Mouse (Mus musculus) embryonic facial prominence, embryonic 14.5 days (tissue): ENCODE data around the gene Pde4dip. TPM values are rescaled to one million over a fixed set of nuclear protein-coding genes. Genes with fewer than 3 reads are reported as not detected.

Experiments
- ATAC-seq: fragments of 200-750 bp; cut with Nextera tagmentation; 2 replicates; pipeline ENCODE4 v1.8.0; 2017; ENCODE audit warnings: low read depth, moderate number of reproducible peaks, moderate TSS enrichment
- DNase-seq: peaks from one replicate; pipeline ENCODE4 v3.0.0-alpha.2; 2015; ENCODE audit warnings: low spot score
- H3K27ac ChIP-seq: fragments of 300-500 bp; sonication (generic); replicated peaks from 2 replicates; pipeline ENCODE4 v1.5.1; 2014; ENCODE audit warnings: low read depth, mild to moderate bottlenecking, low read length, moderate library complexity
- H3K27me3 ChIP-seq: fragments of 300-500 bp; sonication (generic); replicated peaks from 2 replicates; pipeline ENCODE4 v1.6.1; 2014; ENCODE audit warnings: low read length; ENCODE audit not compliant: control insufficient read depth, insufficient read depth
- H3K36me3 ChIP-seq: fragments of 300-500 bp; sonication (generic); 2 replicates; pipeline ENCODE4 v1.6.1; 2014; ENCODE audit warnings: low read length, mixed read lengths; ENCODE audit not compliant: control insufficient read depth, insufficient read depth
- H3K4me1 ChIP-seq: fragments of 300-500 bp; sonication (generic); 2 replicates; pipeline ENCODE4 v1.6.1; 2014; ENCODE audit warnings: antibody characterized with exemption, low read length; ENCODE audit not compliant: control insufficient read depth, insufficient read depth
- H3K4me2 ChIP-seq: fragments of 300-500 bp; sonication (generic); 2 replicates; pipeline ENCODE4 v1.6.1; 2014; ENCODE audit warnings: low read depth, mild to moderate bottlenecking, low read length, moderate library complexity, mixed read lengths
- H3K4me3 ChIP-seq: fragments of 300-500 bp; sonication (generic); 2 replicates; pipeline ENCODE4 v1.5.1; 2014; ENCODE audit warnings: low read depth, mild to moderate bottlenecking, low read length
- H3K9ac ChIP-seq: fragments of 300-500 bp; sonication (generic); 2 replicates; pipeline ENCODE4 v1.6.1; 2014; ENCODE audit warnings: low read depth, mild to moderate bottlenecking, low read length, moderate library complexity, mixed read lengths
- H3K9me3 ChIP-seq: fragments of 300-500 bp; sonication (generic); 2 replicates; pipeline ENCODE4 v1.6.1; 2016; ENCODE audit warnings: low read length; ENCODE audit not compliant: control insufficient read depth
- WGBS: fragments of 180-500 bp; shearing (Covaris S2); extraction: QIAGEN DNeasy Blood & Tissue Kit; methylation state at CpG from one replicate; pipeline ENCODE4 v1.1.7; 2014; 5-methylcytosine and 5-hydroxymethylcytosine counted together
- polyA plus RNA-seq: library from polyadenylated mRNA; unstranded; fragments of >200 nt; fragmentation: Nextera tagmentation; extraction: Ambion mirVana; gene quantifications from 2 replicates; pipeline ENCODE4 v1.2.1, GENCODE M21; 2014

Pde4dip gene
- polyA plus RNA-seq, 1 experiment from 2014 or later, result 64.6 TPM

- Histone ChIP-seq H3K36me3 (no peaks in the 10 kb centered on the region), H3K9ac (no peak overlapping the region), H3K9me3 (no peaks in the 10 kb centered on the region), H3K27ac (no peak overlapping the region), H3K4me1 (no peaks in the 10 kb centered on the region), H3K4me2 (no peak overlapping the region), H3K27me3 (no peaks in the 10 kb centered on the region), H3K4me3 (no peak overlapping the region)
- DNase-seq, result no peak
- WGBS, result 53% methylated on average over 3 of the region's 3 CpGs
- no peak for ATAC-seq
Measured at GRCm38 (mm10) chr3:97701198-97701597, 187.3 kb downstream of the Pde4dip start.

GRCm38 (mm10) chr3:97699061-97699460, 189.4 kb downstream of the Pde4dip start:
- no peak overlapping the region for H3K4me2 ChIP-seq
- H3K27ac ChIP-seq, result no peak overlapping the region
- DNase-seq (no peak), ATAC-seq (no peak)
- no peak overlapping the region for H3K9ac ChIP-seq
- no peaks in the 10 kb centered on the region for H3K9me3 ChIP-seq
- no peaks in the 10 kb centered on the region for H3K27me3 ChIP-seq
- no peak overlapping the region for H3K4me3 ChIP-seq
- H3K36me3 ChIP-seq, result no peaks in the 10 kb centered on the region
- H3K4me1 ChIP-seq, result no peaks in the 10 kb centered on the region
- 76% methylated on average over 3 of the region's 3 CpGs for WGBS

- no peaks in the 10 kb centered on the region for H3K9me3 ChIP-seq
- H3K4me2 ChIP-seq, result no peak overlapping the region
- no peaks in the 10 kb centered on the region for H3K36me3 ChIP-seq
- H3K27ac ChIP-seq, result no peak overlapping the region
- H3K4me1 ChIP-seq, result no peaks in the 10 kb centered on the region
- H3K27me3 ChIP-seq, result no peaks in the 10 kb centered on the region
- WGBS, result 59% methylated on average over 9 of the region's 9 CpGs
- no peak for DNase-seq
- no peak for ATAC-seq
- no peak overlapping the region for H3K4me3 ChIP-seq
- H3K9ac ChIP-seq, result no peak overlapping the region
Measured at GRCm38 (mm10) chr3:97697291-97697690, 191.2 kb downstream of the Pde4dip start.

GRCm38 (mm10) chr3:97696866-97697265, 191.6 kb downstream of the Pde4dip start:
- ATAC-seq, result no peak
- 75% methylated on average over 9 of the region's 9 CpGs for WGBS

GRCm38 (mm10) chr3:97693806-97694205, 194.7 kb downstream of the Pde4dip start:
- WGBS, result 86% methylated on average over 6 of the region's 6 CpGs
- Histone ChIP-seq H3K36me3 (no peaks in the 10 kb centered on the region), H3K4me1 (no peaks in the 10 kb centered on the region; the same call in 1 of the 2 replicates), H3K27ac (no peak overlapping the region), H3K4me2 (no peak overlapping the region), H3K4me3 (no peak overlapping the region), H3K27me3 (no peaks in the 10 kb centered on the region), H3K9me3 (no peaks in the 10 kb centered on the region), H3K9ac (no peak overlapping the region)
- no peak for ATAC-seq
- no peak for DNase-seq

More at GRCm38 (mm10) chr3:97696866-97697265, 191.6 kb downstream of the Pde4dip start:
- no peak for DNase-seq
- Histone ChIP-seq H3K9me3 (no peaks in the 10 kb centered on the region), H3K4me3 (no peak overlapping the region), H3K4me2 (no peak overlapping the region), H3K36me3 (no peaks in the 10 kb centered on the region), H3K27me3 (no peaks in the 10 kb centered on the region), H3K27ac (no peak overlapping the region), H3K4me1 (no peaks in the 10 kb centered on the region), H3K9ac (no peak overlapping the region)

GRCm38 (mm10) chr3:97691443-97692017, 197.0 kb downstream of the Pde4dip start:
- Histone ChIP-seq H3K4me2 (no peak overlapping the region), H3K36me3 (no peaks in the 10 kb centered on the region), H3K27ac (no peak overlapping the region), H3K9me3 (no peaks in the 10 kb centered on the region), H3K4me1 (no peaks in the 10 kb centered on the region; the same call in 1 of the 2 replicates), H3K4me3 (no peak overlapping the region), H3K9ac (no peak overlapping the region), H3K27me3 (no peaks in the 10 kb centered on the region)
- WGBS, result 68% methylated on average over 12 of the region's 12 CpGs
- ATAC-seq (no peak), DNase-seq (no peak)

GRCm38 (mm10) chr3:97690590-97690989, 197.9 kb downstream of the Pde4dip start:
- H3K9me3 ChIP-seq, result no peaks in the 10 kb centered on the region
- ATAC-seq, result no peak
- no peak overlapping the region for H3K4me3 ChIP-seq
- H3K4me2 ChIP-seq, result no peak overlapping the region
- no peaks in the 10 kb centered on the region for H3K27me3 ChIP-seq
- no peak overlapping the region for H3K27ac ChIP-seq
- no peak overlapping the region for H3K9ac ChIP-seq
- no peaks in the 10 kb centered on the region; the same call in 1 of the 2 replicates for H3K4me1 ChIP-seq
- no peaks in the 10 kb centered on the region for H3K36me3 ChIP-seq
- 51% methylated on average over 7 of the region's 7 CpGs for WGBS
- DNase-seq, result no peak

GRCm38 (mm10) chr3:97689289-97689688, 199.2 kb downstream of the Pde4dip start:
- no peaks in the 10 kb centered on the region for H3K9me3 ChIP-seq
- WGBS, result 71% methylated on average over 2 of the region's 2 CpGs
- no peak overlapping the region for H3K4me2 ChIP-seq
- DNase-seq, result no peak
- no peak for ATAC-seq
- no peaks in the 10 kb centered on the region for H3K27me3 ChIP-seq
- H3K36me3 ChIP-seq, result no peaks in the 10 kb centered on the region
- H3K4me3 ChIP-seq, result no peak overlapping the region
- peaks cover 3% of the 10 kb centered on the region for H3K4me1 ChIP-seq
- no peak overlapping the region for H3K27ac ChIP-seq
- no peak overlapping the region for H3K9ac ChIP-seq

GRCm38 (mm10) chr3:97686372-97687117, 202.0 kb downstream of the Pde4dip start:
- Histone ChIP-seq H3K9ac (no peak overlapping the region), H3K27ac (no peak overlapping the region), H3K9me3 (no peaks in the 10 kb centered on the region), H3K27me3 (no peaks in the 10 kb centered on the region), H3K4me2 (no peak overlapping the region), H3K4me3 (no peak overlapping the region), H3K36me3 (no peaks in the 10 kb centered on the region), H3K4me1 (peaks cover 12% of the 10 kb centered on the region)
- 80% methylated on average over 4 of the region's 4 CpGs for WGBS
- ATAC-seq, result no peak
- DNase-seq, result no peak
